Mouse (Mus musculus) yolk sac, embryonic 10.5 days (tissue): ENCODE results near the gene Pitpnc1.

Experiments
- DNase-seq: peaks from one replicate; pipeline ENCODE4 v3.0.0-alpha.2; 2017; ENCODE audit warnings: low spot score

Pitpnc1 gene

DNA sequence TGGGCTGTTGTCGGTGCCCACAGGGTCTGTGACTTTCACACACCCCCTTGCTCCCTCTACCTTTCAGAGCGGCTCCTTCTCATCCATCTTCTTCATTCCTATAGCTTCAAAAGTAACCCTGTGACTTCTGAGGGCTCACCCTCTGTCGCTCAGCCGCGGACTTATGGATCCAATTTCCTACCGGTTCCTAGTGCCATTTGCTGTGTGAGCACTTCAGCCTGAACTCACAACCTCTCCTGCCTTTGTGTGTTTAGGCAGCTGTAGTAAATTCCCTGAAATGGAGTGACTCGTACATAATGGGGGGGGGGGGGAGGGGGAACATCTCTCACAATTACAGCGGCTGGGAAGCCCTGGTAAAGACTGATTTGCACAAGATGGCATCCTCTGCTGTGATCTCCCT is 191.2 kb downstream of the Pitpnc1 start:
- DNase-seq, result no peak

GRCm38 (mm10) chr11:107276898-107277297 is 193.6 kb downstream of the Pitpnc1 start:
- peak; percentile 68 for DNase-seq

GRCm38 (mm10) chr11:107276337-107276736 is 194.2 kb downstream of the Pitpnc1 start:
- DNase-seq, result no peak

DNA sequence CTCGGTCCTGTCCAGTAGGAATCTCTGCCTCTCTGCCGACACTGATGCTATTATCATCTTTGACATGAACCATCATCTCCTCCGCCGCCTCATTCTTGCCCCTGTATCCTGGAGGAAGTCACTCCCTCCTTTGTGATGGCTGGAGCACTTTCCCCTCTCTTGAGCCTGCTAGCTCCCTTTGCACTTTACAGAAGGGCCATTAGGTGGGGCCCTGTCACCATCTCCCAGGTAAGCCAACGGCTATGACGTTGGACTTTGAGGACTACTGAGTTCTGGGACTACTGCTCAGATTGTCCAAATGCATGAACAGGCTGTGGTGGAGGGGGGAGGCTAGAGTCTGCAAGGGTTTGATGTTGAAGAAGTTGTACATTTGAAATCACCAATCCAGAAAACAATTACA is 194.6 kb downstream of the Pitpnc1 start:
- peak; percentile 41 for DNase-seq

DNA sequence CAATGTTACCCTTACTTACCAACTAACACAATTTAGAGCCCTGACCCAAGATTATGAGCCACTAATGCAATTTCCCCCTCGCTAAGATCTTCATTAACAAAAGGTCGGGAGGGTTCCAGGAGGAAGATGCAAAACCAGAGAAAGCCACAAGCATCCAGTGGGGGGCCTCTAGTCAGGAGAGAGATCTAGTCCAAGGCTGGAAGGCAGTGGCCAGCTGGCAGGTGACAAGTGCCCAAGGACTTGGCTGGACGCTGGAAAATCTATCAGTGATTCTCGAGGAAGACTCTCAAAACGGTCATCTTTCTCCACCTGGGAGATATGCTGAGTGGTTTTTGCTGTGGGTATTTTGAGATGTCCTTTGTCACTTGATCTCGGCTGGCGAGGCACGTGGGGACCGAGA is 196.3 kb downstream of the Pitpnc1 start:
- no peak for DNase-seq

GRCm38 (mm10) chr11:107272351-107272975 is 198.0 kb downstream of the Pitpnc1 start:
- DNase-seq, result no peak

GRCm38 (mm10) chr11:107270564-107270963 is 199.9 kb downstream of the Pitpnc1 start:
- peak; percentile 69 for DNase-seq

DNA sequence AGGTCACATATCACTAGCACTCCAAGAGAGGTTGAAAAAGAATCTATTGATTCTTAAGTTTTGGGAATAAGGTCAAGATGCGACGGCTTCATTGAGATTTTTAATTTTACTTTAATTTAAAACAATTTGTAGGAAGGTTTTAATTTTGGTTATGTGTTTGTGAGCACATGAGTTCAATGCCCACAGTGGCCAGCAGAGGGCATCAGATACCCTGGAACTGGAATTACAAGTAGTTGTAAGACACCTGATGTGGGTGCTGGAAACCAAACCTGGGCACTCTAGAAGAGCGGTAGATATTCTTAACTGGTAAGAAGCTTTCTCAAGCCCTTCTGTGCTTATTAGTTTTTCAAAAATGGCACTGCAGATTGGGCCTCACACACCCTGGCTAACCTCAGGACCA is 203.0 kb downstream of the Pitpnc1 start:
- no peak for DNase-seq

GRCm38 (mm10) chr11:107265861-107266260 is 204.6 kb downstream of the Pitpnc1 start:
- DNase-seq, result no peak

DNA sequence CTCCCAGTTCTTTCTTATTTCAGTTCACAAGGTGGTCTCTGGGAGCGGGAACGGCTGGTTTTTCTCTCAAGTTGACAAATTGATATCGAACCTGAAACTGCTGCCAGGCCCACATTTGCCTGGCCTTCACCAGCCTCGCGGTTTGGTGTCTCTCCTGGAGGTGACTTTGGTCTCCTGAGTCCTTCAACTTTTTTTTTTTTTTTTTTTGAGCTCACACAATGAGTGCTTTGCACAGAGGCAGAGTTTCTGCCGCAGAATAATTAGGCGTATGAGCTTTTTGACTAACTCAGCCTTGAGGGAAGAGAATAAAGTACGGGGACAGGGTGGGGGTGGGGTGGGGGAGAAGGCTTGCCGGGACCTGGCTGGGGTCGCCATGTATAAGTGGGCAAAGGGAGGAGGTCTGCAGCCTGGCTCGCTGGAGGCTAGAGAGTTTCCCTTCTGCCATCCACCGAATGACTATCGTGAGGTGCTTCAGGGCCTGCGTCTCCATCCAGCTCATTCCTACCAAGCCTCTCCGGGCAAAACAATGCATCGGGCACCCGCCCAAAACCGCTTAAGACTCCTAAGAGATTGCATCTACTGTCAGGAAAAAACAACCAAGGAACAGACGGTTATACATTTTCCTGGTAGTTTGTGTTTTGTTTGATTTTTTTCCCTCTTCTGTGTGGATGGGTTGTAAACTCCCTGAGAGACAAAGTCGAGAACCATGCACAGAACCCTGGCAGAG is 205.4 kb downstream of the Pitpnc1 start:
- no peak for DNase-seq

DNA sequence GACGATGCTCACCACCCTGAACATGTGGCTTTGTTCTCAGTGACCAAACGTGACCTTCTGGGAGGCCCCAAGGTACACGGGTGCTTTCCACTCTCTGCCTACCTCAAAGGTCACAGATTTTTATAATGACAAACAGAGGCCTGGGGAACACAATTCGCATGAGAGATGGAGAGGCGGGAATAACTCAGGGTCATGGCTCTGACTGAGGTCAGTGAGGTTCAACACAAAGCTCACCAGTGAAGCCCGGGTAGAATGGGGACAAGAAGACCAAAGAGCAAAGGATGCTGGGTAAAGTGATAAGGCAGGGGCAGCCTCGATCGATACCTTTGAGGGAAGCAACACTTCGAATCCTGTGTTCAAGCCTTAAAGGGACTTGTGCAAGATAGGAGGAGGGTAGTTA is 206.7 kb downstream of the Pitpnc1 start:
- no peak for DNase-seq

GRCm38 (mm10) chr11:107259428-107259827 is 211.1 kb downstream of the Pitpnc1 start:
- no peak for DNase-seq

GRCm38 (mm10) chr11:107255185-107255584 is 215.3 kb downstream of the Pitpnc1 start:
- no peak for DNase-seq

- no peak for DNase-seq
These were observed 216.3 kb downstream of the Pitpnc1 start for GRCm38 (mm10) chr11:107254181-107254580.

- DNase-seq, result no peak
These were observed 218.5 kb downstream of the Pitpnc1 start for GRCm38 (mm10) chr11:107252026-107252425.

GRCm38 (mm10) chr11:107251460-107251859 is 219.0 kb downstream of the Pitpnc1 start:
- DNase-seq, result no peak

GRCm38 (mm10) chr11:107250882-107251281 is 219.6 kb downstream of the Pitpnc1 start:
- DNase-seq, result no peak

DNA sequence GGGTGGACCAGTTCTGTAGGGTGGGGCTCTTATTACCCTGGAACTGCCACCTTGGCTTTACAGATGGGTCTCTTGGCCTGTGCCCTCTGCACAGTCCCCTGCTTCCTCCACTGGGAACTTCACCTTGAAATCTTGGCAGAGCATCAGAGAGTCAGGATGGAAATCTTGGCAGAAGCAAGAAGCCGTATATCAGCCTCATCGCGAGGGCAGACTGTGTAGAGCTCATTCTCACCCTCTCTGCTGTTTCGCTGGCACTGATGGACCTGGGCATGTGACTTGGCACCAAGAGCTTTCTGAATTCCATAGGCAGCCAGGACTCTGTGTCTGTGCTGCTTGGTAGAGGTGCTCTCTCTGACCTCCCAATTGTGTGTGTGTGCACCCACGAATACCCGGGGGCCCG is 221.7 kb downstream of the Pitpnc1 start:
- no peak for DNase-seq

- no peak for DNase-seq
These were observed 224.8 kb downstream of the Pitpnc1 start for GRCm38 (mm10) chr11:107245657-107246056.

- no peak for DNase-seq
These were observed 227.4 kb downstream of the Pitpnc1 start for GRCm38 (mm10) chr11:107243126-107243525.

DNA sequence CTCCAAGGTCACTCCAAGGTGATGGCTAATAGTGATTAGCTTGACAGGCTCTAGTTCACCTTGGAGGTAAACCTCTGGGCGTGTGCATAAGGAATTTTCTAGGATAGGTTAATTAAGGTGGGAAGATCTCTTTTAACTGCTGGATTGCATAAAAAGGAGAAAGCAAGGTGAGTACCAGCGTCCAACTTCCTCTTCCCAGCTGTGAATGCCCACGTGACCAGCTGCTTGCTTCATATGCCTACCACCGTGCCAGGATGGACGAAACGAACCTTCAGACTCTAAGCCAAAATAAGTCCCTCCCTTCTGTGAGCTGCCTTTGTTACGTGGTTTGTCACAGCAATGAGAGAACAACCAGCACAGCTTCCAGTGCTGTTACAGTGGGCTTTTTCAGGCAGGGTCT is 228.8 kb downstream of the Pitpnc1 start:
- DNase-seq, result no peak

DNA sequence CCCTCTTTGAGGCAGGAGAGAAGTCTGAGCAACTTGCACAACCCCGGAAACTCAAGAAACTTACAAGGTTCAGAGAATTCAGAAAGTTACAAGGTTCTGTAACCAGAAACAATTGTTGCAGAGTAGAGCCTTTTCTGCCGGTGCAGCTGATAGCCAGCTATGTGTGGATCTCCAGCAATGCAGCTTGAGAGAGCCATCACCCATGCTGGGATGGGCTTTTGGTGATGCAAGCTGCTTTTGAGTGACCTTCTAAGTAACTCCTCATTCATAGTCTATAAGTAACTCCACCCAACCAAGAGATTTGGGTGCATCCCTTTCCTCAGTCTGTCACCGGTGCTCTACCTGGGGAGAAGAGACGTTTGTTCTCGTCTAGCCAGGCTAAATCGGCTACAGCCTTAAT is 232.0 kb downstream of the Pitpnc1 start:
- DNase-seq, result no peak

DNA sequence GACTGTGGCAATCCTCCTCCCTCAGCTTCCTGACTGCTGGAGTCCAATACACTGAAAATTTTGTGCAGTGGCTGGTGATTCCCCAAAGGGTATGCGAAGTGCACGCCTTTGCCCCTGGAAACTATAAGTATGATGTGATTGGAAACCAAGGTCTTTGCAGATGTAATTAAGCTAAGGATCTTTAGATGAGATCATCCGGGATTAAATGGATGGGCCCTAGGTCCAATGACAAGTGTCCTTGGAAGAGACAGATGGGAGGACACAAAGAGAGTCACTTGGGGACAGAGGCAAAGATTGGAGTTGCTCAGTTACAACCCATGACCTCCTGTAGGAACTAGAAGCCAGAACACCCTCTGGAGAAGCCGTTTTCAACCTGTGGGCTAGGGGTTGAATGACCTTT is 233.0 kb downstream of the Pitpnc1 start:
- no peak for DNase-seq
